Comparison of ENCODE assay signal across 8 mouse cellular contexts in genomic region chr10:80226416-80227165, GRCm38 (mm10). TPM values are rescaled to one million over a fixed set of nuclear protein-coding genes. Genes with fewer than 3 reads are reported as not detected.
DNase-seq lines count a peak whose midpoint lies in the region; ATAC-seq lines count a peak whose summit lies in the region.

Mum1 (plus strand) TSS chr10:80226434.

- peak; percentile 99 for ATAC-seq in megakaryocyte progenitor cell, adult 5-6 weeks (replicated peaks; ENCODE audit: poor library complexity)

- DNase-seq in adrenal gland, adult (ENCODE audit: inconsistent age in 2 of 2, low spot score in 1 of 2) = peak; percentile 100
- DNase-seq in embryo, embryonic 10 days (ENCODE audit: low spot score) = peak; percentile 99
- peak; percentile 98 for DNase-seq in gastrocnemius, postnatal 10 days
- DNase-seq in induced T-regulatory cell, adult 2 months (ENCODE audit: low read depth) = peak; percentile 98
- DNase-seq in left cerebral cortex, adult 9 months (ENCODE audit: low spot score in 2 of 2) = peak; percentile 98 to 99
- DNase-seq in right cerebral cortex, postnatal 36 days (ENCODE audit: low spot score in 2 of 2) = peak; percentile 99
- peak; percentile 99 for DNase-seq in yolk sac, embryonic 10.5 days (ENCODE audit: low spot score)

RNA-seq across cellular contexts. Expression of gene Mum1, which starts in this region (rescaled TPM):
- 10 to 100 TPM; 26.4 to 31.3 TPM for total RNA-seq in gastrocnemius, postnatal 10 days (2021)
- 27.6 and 30.9 TPM in 2 replicates for total RNA-seq in megakaryocyte progenitor cell, adult 5-6 weeks (2015)
- 28.9 and 30.0 TPM in 2 replicates for total RNA-seq in megakaryocyte progenitor cell, adult 5-6 weeks (2017)

Comparison
In these comparisons a context has a peak if more than half of its experiments do, and no peak if none do; other contexts are left out.
1. Peak in every context shown above with its lines: DNase-seq and ATAC-seq.